Mouse (Mus musculus): ENCODE measurements at regions not wholly inside any gene's neighbourhood (a gene's known extent, or its start where the extent isn't known, plus 50 kb on each side); places are given as distances from the start of the nearest gene placed in this dataset.
"Not testable (repeated sequence)": the region's sequence is repeated elsewhere in the genome, so short reads cannot be mapped to it uniquely, and the experiment has no call there.

DNA sequence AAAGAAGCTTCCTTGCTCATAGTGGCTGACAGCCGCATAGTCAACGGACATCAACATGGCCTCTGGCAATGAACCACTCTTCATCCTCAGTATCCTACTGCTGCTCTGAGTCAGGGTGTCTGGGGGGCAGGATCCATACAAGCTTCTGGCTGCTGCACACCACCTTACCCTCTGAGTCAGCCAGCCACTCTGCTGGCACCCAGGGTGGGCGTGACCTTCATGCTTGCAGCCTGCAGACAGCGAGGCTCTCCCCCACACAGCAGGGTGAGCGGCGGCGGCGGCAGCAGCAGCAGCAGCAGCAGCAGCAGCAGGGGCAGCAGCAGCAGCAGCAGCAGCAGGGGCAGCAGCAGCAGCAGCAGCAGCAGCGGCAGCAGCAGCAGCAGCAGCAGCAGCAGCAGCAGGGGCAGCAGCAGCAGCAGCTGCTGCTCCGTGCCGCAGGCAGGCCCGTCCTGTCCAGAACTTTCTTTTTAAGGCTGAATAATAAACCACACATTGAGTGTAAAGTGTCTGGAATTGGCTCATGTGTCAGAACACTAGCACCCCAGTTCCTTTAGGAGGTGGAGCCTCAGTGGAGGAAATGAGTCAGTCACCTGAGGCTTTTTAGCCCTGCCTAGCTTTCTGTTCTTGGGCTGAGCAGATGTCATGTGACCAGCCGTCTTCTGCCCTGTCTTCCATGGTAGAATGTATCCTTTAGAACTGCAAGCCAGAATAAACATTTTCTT is 186.3 kb downstream of the 1810013L24Rik start:
- DNase-seq (ENCODE audit: low read depth, low spot score) = no peak

DNA sequence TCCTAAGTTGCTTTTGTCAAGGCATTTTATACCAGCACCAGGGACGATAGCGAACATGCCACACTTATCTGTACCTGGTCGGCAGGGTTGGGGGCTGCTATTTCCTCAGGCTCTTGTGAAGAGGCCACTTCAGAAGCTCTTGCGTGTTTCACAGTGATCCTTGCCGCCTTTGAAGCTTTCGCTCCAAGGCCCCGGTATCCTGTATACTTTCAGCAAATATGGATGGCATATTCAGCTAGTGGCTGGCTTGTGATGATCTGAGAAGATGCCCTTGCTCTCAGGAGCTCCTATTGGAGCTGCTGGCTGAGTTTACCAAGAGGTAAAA is 186.8 kb downstream of the 1810013L24Rik start:
- no peak for DNase-seq (ENCODE audit: low read depth, low spot score)

DNA sequence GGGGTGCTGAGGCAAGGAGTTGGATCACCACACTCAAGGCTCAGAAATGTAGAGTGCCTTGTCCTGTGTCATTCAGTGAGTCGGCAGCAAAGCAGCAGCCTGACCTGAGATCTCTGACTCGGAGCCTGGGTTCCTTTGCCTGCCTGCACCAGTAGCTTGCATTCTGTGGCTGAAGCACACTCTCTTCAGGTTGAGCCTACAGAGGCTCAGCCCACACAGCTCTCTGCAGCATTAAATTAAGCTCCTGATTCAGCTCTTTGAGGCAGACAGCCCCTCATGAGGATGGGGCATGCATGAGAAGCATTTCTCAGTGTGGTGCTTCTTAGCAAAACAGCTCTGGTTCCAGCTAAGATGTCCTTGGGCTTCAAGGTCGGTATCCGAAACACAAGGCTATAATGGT is 200.8 kb downstream of the 1810013L24Rik start:
- DNase-seq (ENCODE audit: low read depth, low spot score) = no peak

DNA sequence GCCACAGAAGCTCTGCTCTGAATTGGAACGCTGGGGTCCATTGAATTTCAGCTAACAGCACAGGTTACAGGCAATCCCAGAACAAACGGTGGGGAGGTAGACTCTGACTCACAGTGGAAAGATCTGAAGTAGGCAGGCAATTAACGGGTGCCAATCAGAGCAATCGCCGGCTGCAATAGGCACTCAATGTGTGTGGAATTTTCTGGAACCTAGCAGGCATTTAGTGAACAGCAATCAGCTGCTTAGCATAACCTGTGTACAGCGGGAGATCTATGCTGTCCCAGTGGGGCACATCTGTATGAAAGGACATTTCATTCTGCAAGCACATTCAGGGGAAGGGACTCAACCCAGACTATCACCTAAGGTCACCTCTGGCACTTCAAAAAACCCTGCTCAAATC is 213.4 kb downstream of the 1810013L24Rik start:
- DNase-seq (ENCODE audit: low read depth, low spot score) = no peak

DNA sequence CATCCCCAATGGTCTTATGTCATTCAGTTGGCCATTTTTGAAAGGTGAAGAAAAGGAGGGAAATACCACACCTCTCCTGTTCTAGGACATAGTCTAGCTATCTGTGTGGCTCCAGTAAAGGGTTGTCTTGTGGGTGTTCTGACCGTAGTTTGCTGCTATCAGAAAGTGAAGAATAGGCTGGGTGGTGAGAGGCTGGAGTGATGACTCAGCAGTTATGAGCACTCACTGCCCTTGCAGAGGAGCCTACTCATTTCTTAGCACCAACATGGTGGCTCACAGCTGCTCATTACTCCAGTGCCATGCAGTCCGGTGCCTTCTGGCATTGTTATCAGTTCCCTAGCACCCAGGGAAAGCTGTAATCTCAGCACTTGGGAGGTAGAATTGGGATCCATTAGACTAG is 217.0 kb downstream of the 1810013L24Rik start:
- DNase-seq (ENCODE audit: low read depth, low spot score) = no peak

DNA sequence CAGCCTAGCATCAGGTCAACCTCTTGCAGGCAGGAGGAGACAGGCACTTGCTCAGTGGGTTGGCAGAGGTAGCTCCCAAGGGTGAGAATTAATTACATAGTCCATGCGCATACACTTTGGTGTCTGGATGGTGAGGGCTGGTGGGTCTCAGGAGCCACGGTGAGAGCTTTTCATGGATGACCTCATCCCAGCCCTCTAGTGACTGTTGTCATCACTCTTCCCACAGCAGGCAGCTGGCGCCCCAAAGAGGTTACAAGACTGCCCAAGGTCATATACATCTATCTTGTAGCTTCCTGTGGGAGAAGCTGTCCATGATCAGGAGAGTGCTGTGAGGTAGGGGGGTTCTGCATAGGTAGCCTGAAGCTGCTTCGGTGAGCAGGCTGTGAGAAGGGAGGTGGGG is 224.5 kb downstream of the 1810013L24Rik start:
- DNase-seq (ENCODE audit: low read depth, low spot score) = no peak

DNA sequence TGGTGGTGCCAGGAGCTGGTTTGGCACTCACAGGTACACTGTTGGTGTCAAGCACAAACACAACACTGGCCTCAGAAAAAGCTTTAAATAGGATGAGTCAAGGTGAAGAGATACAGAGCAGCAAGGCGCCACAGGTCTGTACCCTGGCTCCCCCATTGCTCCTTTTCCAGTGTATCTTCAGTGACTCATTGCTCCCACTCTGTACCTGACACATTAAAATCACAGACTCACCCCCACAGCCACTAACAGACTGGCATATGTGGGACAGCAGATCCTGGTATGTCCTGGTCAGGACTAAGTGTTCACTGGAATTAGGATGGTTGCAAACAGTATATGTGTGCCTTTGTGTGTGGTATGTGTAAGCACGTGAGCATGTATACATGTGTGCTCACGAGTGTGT is 226.5 kb downstream of the 1810013L24Rik start:
- DNase-seq (ENCODE audit: low read depth, low spot score) = no peak

DNA sequence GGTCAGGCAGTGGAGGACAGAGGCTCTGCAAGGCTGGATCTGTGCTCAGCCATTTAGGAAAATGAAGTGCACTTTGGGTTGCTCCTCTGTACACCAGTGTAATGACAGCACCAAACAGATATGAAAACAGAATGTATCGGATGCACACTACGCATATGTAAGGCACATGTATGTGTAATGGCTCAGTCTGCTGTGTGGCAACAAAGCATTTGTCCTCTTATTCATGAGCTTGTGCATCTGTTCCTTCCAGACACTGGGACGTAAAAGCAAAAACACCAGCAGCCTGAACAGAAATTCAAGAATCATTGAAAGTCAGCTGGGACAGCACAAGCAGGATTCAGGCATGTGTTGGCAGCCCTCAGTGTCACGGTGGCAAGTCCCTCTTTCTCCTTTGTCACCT is 241.6 kb downstream of the 1810013L24Rik start:
- DNase-seq (ENCODE audit: low read depth, low spot score) = no peak

DNA sequence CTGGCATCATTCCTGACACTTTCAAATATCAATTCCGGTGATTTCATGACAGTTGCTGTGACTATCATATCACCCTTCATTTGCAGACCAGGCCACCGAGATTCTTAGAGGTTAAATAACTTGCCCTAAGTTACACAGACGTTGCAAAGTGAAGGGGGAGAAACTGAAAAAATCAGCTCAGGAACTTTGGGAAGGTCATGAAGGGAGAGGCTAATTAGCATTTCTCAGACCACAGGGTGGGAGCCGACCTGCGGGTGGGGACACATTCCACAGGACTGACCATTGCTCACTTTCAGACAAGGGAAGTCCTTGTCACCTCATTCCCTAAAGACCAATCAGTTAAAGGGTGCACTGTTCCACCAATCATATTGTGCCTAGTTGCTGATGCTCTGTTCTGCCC is 242.1 kb downstream of the 1810013L24Rik start:
- DNase-seq (ENCODE audit: low read depth, low spot score) = not testable (repeated sequence)

DNA sequence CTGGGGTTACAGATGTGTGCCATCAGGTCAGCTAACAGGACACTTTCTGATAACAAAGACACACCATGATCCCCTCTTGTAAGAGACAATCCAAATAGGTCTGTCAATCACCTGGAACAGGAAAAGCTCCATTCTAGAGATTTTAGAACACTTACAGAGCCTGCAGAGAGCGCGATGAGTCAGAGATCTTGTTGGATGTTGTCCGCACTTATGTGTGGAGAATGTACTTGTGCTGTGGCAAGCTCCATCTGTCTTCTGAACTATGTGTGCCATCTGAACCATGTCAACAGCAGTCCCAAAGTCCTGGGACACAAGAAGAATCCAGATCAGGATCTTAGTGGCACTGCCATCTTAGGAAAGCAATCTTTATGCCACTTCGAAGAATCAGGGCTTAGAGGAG is 244.4 kb downstream of the 1810013L24Rik start:
- no peak for DNase-seq (ENCODE audit: low read depth, low spot score)

DNA sequence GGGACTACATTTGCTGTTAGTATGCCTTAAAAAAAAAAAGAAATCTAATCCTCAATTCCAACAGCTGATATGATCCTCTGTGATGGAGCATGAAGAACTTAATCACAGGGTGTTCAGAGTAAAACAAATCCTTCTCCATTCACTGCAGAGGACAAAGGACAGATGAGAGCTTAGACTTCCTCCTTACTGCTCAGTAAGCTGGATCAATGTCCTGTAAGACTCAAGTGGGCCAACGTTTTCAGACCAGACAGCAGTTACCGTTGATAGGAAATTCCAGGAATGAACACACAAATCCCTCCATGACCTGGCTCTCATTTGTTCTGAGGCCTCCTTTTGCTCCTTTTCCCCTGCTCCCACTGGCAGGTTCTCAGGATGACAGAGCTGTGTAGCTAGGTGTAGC is 247.6 kb downstream of the 1810013L24Rik start:
- DNase-seq (ENCODE audit: low read depth, low spot score) = no peak

DNA sequence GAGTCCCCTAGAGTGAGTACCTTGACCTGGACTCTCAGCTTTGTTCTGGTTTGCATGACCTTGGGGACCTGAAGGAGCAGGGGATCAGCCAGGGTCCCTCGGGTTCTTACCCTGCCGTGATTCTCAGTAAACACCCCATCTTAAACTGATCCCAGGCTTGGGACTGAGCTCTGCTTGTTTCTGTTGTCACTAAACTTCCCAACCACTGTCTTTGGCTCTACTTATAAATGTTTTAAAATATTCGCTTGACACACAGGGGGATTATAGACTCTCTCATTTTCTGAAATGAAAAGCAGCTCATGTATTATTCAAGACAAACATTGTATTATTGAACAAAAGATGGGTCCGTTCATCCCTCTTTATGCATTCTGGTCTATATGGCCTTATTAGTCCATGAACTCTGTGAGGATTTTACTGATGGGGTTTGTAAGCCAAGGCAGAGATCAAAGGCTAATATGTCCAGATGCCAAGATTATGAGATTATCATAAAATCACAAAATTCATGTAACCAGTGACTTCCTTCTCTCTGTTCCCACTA is 248.6 kb downstream of the 1810013L24Rik start:
- no peak for DNase-seq (ENCODE audit: low read depth, low spot score)

DNA sequence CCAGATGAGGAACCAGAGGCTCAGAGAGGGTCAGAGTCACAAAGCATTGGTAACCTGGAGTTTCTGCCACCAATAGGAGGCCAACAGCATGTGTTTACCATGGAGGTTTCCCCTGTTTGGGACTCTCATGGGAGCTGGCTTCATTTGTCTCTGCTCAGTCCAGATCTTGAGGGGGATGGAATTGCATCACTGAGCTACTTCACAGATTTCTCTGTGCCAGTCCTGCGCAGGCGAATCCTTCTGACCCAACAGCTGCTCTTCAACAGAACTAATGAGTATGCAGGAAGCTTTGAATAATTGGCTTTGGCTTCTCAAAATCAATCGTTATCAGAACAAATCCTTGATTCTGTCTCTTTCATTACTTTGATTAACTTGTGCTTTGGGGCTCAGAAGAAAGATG is 253.1 kb downstream of the 1810013L24Rik start:
- no peak for DNase-seq (ENCODE audit: low read depth, low spot score)

DNA sequence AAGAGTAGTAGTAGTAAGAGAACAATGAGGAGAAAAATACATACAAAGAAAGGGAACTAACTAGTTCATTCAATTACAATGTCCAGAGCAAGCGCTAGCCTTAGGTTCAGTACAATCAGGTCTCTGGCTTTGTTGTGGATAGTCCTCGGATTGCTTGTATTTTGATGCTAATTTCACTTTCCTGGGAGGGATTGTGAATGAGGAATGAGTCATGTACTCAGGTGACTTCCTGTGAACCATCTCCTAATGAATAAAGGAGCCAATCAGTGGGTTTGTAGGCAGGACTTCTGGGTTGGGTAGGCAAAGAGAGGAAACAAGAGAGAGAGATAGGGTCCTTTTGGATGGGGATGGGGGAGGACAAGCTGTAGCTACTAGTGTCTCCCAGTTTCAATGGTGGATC is 253.8 kb downstream of the 1810013L24Rik start:
- no peak for DNase-seq (ENCODE audit: low read depth, low spot score)

DNA sequence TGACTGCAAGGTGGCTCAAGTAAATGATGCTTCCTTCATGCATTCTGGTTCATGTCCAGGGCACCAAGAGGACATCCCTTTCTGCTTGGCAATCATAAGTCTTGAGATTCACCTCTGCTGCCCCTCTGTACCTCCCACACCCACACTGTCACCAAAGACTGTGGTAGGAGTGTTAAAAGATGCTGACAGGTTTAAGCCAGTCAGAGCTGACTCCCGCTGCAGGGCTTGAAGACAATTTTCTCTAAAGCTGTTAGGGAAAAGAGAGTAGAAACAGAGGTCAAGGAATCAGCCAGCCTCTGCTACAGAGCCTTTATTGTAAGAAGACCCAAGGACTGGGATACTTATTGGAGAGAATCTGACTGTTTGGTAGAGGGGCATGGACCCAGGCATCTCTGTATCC is 254.7 kb downstream of the 1810013L24Rik start:
- DNase-seq (ENCODE audit: low read depth, low spot score) = no peak

DNA sequence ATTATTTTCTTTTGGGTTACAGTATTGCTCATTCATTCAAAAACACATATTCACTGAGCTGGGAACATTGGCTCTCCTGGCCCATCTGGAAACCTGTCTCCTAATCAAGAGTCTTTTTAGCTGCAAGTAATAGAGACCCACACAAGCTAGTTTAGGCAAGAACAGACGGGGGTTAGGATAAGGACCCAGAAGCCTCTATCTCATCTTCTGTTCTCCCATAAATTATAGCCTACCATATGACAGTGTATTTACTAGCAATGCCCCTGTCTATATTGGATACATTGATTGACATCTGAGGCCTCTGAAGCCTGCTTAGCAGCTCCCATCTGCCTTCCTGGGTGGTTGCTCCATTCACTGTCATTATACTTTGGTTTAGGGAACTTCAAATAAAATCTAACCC is 255.2 kb downstream of the 1810013L24Rik start:
- DNase-seq (ENCODE audit: low read depth, low spot score) = no peak

DNA sequence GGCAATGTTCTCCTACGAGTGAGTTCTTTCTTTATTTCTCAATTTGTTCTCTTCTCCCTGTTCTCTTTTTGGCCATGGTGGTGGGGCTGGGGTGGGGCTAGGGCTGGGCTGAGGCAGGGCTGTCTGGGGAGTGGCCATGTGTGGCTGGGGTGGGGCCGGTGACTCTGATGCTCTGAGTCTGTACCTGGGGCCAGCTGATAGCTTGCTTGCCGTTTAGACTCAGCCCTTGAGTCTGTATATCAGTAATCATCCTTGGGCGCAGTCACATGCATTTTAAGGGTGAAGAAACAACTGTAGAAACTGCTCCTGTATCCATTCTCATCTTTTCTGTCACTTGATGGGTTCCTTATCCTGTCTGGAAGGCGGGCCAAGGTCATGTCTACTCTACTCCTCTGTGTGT is 256.1 kb downstream of the 1810013L24Rik start:
- DNase-seq (ENCODE audit: low read depth, low spot score) = no peak

DNA sequence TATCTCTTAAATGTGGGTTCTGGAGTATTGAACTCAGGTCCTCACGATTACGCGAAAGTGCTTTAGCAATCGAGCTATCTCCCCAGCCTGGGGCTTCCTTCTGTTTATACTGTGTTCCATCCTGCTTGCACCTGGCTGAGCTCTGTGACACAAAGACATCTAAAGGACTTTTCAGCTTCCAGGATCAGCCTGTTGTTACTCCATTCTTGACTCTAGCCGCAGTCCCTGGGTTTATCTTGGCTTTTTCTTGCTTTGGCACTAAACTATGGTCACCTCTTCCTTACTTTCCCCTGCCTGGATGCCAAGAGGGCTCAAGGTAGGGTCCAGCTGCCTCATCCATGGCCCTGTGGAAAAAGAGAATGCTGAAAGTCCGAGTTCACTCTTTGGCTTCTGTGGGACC is 261.9 kb downstream of the 1810013L24Rik start:
- no peak for DNase-seq (ENCODE audit: low read depth, low spot score)

DNA sequence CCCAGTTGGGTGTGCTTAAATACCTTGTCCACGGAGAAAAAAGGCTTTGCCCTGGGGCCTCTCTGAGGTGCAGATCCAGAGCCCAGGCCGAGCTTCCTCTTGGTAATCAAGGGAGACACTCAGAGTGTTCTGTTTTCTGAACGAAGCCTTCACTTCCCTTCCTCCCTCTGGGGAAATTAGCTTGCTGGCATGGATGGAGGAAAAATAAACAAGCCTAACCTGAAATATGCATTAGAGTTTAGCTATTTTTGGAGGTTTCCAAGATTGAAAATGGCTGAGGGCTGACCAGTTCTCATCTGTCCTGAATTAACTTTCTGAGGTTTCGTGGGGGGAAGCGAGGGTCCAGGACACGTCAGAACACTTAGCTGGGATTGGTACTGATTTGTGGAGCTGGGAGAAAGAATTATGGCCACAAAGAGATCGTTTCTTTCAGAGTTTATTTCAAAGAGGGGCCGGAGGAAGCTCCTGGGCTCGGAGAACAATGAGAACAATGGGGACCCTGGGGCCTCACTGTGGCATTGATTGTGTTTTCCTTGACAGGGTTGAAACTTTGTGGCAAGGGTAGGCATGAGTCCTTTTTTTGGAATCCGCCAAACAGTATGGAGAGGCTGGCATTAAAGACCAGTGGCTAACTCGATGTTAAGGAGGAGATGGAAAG is 262.4 kb downstream of the 1810013L24Rik start:
- no peak for DNase-seq (ENCODE audit: low read depth, low spot score)

DNA sequence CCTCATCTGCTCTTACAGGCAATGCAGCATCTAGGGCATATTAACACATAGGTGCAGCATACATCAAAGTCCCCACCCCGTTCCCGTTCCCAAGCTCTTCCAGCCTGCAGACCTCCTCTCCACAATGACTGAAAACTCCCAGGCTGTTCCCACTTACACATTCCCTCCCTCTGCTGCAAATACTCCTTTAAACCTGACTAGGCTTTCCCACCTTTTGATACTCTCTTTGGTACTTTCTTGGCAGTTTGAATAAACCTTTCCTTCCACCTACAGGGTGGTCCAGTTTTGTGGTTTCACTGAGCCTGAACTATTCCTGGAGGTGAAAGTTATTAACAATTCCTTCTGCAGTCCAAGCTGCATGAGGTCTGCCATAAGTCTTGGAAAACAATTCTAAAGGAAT is 263.7 kb downstream of the 1810013L24Rik start:
- no peak for DNase-seq (ENCODE audit: low read depth, low spot score)

DNA sequence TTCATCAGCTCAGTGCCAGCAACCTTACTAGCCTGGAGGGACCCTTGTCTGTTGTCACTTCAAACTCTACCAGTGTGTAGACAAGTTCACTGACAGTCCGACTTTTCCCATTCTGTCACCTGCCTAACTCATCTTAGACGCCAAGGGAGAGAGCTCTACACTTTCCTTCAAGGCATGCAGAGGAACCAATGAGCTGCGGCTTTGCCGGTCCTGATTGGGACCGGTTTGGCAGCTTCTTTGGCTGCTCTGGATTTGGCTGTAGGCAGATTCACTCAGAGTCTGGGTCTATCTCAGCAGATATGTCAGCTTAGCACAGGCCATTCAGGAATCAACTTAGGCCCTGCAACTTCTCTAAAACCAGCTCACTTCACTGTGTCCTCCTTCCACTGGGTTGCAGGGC is 264.3 kb downstream of the 1810013L24Rik start:
- DNase-seq (ENCODE audit: low read depth, low spot score) = no peak

DNA sequence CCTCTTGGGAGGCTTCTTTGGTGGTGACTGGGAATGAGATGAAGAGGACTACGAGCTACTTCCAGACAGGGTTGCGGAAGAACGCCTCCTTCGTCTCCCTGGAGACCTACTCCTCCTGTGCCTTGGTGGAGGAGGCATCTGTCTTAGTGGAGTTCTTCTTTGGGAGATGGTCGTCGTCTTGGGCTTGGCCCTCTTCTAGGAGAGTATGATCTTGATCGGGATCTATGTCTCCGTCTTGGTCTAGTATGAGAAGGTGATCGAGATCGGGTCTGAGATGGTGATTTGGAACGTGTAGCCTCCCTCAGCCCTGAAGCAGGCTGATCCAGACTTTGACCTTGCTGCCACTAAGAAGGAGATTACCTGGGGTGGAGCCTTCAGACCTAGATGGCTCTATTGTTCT is 276.3 kb downstream of the 1810013L24Rik start:
- no peak for DNase-seq (ENCODE audit: low read depth, low spot score)

DNA sequence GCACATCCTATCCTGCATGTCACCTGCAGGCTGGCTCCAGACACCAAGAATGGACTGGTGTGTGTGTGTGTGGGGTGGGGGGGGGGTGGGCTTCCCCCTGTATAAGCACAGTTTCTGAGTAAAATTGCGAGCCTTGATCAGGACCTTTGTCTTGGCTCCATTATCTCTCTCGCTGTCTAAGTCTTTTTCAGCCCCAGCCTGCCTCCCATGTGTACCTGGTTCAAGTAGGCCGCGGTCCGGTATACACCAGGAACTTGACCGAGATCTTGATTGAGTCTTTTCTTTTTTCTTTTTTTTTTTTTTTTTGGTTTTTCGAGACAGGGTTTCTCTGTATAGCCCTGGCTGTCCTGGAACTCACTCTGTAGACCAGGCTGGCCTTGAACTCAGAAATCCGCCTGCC is 276.8 kb downstream of the 1810013L24Rik start:
- not testable (repeated sequence) for DNase-seq (ENCODE audit: low read depth, low spot score)
